Mouse (Mus musculus) telencephalon, adult 2 months (tissue): ENCODE measurements at regions not wholly inside any gene's neighbourhood (a gene's known extent, or its start where the extent isn't known, plus 50 kb on each side); places are given as distances from the start of the nearest gene placed in this dataset.

Experiments
- DNase-seq: peaks from one replicate; pipeline ENCODE4 v3.0.0-alpha.2; 2011; ENCODE audit warnings: low read depth, low spot score

DNA sequence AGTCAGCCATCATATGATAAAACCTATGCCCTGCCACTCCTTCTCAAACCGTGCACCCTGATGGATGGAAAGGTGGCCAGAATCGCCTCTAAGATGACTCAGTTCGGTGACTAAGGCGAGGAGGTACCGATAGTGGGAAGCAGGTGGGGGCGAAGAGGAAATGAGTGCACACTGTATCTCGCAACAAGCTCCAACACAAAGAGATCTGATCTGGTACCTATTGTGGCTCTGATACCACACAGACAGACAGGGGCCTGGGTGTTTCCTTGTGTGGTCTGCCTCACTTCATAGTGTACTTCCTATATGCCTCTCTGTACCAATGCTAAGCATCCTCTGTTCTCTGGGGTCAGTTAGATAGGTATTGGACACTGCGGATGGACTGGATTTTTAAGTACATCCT, 178.0 kb upstream of the Lpp start:
- DNase-seq: no peak

DNA sequence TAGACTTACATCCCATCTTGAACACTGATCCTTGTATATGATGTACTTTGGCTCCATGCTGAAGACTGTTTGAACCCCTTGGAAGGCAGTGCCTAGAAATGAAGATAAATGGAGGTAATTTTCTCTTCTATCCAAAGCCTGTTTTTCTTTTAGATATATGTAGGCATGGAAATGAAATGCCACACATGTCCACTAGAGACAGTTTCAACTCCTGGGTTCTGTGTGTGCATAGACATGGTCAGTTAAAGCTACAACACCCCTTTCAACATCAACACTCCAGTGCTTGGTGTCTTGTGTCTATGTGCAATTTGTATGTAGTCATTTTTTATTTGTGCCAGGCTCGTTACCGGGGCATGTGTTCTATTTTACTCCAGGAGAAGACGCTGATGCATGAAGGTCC, 179.7 kb upstream of the Lpp start:
- DNase-seq: no peak

DNA sequence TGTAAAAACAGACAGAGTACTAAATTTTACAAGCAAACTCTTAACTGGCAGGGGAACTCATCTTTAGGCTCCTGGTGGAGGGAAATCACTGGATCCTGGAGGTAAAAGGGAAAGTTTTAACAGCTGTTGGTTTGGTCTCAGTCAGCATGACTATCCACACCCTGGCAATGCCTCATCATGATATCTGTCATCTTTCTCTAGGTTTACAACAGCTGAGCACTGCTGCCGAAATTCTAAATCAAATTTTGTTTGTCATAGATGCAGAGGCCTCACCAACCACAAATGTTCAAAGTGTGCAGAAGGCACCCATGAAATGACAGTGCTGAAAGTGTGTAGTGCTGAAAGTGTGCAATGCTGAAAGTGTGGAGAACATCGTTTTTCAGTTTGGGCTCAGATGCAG, 180.6 kb upstream of the Lpp start:
- no peak for DNase-seq

DNA sequence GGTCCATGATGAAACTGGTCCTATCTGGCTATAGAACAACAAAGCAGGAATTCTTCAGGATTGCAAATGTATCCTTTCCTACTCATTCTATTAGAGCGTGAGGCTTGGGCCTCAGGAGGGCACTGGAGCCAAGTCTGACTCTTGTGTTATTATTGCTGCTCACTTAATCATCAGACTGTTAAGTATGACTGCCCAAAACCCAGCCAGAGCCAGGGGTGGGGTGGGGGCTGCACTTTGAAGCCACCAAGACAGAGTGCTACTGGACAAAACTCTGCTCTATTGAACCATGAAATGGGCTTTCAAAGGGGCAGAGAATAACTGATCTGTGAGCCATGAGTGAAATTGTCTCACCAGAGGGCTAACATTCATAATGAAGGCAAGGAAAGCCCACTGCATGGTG, 181.7 kb upstream of the Lpp start:
- no peak for DNase-seq

DNA sequence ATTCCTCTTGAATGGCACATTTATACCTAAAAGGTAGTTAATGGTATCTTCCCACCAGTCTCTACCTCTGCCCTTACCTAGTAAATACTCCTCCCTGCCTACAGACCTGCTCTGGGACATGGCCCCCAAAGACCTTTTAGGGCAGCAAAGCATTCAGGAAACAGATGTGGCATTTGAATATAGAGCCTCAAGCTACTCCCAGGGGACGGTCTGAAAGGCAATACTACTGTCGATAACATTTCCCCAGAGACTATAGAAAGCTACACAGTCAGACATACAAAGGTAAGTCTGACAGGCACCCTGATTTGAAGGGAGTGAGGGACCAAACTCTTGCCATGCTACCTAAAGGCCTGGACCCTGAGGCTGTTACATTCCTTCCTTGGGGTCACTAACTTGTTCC, 184.4 kb upstream of the Lpp start:
- DNase-seq: no peak

DNA sequence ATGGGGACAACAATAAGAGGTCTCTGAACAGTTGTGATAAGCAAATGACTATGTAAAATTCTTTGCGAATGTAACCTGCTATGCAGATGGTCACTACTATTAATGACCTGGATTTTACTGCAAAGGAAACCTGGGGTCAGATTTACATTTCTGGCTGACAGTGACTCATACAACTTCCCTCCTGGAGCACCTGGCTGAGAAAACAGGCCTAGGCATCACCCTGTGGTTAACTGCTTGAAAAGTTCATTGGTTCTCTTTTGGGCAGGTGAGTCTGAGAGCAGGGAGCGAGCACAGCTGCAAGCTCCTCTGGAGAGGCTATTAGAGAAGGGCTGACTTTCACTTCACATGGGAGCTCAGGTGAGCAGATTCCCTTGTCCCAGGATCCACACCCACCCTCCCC, 185.2 kb upstream of the Lpp start:
- no peak for DNase-seq

DNA sequence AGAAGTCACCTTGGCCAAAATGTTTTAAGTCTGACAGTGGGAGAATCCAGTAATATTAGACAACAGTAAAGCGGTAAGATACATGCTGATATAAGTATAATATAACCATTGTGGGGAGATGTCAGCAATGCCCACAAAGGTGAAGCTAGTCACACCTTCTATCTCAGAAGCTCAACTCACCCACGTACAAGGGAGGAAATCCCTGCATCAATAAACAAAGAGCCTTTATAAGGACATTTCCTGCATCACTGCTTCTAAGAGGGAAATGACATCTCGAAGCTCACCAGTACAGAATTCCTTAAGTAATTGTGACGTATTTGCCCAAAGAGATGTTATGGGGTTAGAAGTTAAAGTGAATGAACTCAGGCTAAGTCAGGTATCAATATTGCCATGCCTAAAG, 186.3 kb upstream of the Lpp start:
- DNase-seq: no peak

DNA sequence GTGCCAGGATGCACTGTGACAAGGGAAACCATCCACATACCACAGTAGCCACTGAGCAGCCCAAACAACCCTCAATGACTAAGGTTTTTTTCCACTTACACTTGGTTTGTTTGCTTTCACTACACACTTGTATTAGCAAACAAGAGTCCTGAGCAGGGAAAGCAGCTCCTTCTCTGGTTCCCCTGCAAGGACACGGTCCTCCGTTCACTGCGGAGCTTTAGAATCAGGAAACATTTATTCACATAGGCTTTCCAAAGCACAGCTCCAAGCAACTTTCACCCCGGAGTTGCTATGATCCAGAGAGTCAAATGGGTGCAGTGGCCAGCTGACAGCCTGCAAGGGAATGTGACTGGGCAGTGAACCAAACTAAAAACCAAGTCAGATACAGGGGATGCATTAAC, 186.8 kb upstream of the Lpp start:
- DNase-seq: no peak

DNA sequence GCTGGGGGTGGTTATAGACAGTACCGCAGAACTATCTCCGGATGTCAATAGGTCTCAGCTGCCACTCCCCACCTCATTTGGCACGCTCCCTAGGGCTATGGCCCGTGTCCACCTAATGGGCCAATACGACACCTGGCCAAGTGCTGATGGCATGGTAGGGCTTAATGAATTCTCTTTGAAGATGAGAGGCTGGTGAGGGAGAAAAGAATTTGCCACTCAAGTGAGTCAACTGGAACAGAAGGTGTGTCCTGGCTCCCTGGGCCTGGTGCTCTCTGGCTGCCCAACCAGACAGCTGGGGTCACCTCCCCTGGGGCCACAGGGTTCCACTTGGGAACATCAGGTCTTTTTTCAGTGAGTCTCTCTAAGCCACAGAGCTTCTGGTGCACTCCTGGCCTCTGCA, 187.7 kb upstream of the Lpp start:
- no peak for DNase-seq

DNA sequence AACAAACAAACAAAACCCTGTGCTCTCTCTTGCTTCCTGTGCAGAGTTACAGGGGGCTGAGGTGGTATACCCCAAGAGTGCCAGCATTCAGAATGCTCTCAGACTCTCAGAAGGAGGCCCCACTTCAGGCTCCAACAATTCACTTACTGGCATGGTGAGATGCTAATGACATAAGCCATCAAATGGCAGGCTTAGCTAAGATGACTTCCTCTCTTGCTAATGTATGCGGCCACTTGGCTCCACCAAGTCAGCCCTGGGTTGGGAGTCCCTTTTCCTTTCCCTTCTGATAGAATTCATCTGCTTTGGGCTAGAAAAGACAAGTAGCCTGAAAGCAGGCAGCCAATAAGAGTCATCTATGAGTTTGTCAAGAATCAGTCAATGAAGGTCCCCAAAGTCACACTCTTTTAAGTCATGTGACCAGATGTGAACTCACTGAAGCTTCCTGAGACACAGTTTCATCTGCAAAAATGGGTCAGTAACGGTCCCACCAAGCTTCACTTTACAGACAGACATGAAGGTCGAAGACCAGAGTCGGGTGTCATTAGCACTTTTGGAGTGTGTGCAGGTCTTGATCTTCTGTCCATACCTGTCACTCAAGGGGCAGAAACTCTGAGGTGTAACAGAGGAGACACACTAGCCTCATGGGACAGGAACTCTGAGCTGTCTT, 189.1 kb upstream of the Lpp start:
- no peak for DNase-seq

DNA sequence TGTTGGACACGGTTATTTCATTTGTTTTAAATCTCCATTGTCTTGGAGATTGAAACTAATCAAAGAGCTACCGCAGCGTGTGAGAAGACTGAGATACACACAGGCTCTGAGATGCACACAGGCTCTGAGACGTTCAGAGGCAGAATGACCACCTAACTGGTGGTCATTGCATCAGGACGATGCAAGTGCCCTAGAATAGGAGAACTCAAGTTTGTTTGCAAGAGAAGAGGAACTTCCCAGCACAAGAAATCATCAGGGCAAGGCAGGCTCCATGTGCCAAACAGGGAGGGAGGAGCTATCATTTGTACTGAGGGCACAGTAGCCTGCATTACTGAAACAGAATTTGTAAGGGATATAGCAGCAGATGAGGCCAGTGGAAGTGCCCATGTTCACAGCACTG, 190.7 kb upstream of the Lpp start:
- no peak for DNase-seq

DNA sequence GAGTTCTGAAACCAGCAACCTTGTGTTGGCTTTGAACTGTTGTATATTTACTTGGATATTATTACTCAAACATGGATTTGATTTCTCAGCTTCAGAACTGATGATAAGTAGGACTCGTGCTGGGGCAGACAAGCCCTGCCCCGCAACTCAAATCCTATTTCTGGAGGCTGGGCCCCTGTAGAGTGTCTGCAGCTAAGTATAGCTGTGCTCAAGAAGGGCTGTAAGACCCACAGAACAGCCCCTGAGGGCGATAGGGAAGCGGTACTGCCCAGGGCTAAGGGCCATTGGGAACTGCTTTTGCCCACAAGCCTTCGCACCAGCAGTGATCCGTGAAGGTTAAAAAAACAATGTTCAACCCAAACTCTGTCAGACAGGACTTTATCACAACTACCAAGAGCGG, 191.9 kb upstream of the Lpp start:
- no peak for DNase-seq

DNA sequence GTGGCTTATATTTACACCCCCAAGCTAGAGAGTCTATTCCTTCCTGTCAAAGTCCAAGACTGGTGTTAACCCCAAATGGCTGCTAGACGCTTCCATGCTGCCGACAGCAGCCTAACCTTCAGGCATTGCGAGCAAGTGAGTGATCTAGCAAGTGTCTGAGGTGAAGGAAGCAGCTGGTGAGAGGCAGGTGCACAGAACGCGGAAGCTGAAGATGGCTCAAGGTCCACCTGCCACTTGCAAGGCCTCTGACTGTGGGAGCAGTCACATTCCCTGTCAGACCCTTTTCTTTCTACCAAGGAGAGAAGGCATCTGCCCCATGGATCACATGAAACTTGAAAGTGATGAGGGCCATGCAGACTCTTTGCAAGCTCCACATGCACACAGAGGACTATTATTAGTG, 193.1 kb upstream of the Lpp start:
- DNase-seq: no peak

DNA sequence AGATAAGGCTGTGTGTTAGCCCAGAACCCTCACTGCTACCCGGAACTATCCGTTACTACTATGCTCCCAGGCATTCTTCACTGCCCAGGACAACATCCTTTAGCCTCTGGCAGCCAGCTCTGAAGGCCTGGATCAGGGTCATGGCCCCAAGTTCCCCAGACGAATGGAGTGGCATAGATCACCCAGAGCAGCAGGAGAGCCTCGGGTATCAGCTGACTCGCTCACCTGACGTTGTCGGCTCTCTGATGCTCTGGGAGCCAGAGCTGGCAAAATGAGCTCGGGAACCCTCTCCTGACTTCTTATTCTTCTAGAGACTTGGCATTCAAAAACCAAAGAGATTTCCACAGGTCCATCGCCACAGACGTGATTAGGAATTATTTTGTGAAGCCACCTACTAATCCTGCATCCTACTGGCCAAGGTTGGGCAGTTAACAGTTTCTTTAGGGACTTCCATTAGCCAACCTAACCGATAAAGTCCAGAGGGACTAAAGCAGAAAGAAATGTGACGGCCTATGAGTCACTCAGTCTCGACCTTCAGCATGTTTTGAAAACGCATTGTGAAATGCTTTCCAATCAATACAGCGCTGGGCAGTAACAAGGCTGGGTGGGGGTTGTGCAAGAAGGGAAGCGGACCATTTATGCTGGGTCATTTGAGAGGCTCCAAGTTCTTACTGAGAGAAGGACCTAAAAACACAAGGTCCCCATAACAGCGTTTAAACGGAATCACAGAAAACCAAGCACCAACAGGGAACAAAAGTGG, 193.7 kb upstream of the Lpp start:
- DNase-seq: no peak

DNA sequence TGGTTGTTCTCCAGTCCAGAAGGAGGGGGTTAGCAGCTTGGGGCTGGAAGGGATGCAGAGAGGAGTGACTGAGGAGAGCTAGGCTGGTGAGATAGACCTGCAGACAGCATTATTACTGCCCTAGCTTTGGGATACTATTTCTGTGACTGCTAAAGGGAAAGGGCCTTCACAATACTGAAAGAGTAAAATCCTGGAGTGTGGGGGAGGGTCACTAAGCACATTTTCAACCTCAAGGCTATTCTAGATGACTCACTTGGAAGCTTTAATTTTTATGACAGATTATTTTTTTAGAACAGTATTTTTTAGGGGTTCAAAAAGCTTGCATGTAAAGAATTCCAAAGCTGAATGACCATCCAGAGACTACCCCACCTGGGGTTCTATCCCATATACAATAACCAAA, 195.0 kb upstream of the Lpp start:
- DNase-seq: no peak

DNA sequence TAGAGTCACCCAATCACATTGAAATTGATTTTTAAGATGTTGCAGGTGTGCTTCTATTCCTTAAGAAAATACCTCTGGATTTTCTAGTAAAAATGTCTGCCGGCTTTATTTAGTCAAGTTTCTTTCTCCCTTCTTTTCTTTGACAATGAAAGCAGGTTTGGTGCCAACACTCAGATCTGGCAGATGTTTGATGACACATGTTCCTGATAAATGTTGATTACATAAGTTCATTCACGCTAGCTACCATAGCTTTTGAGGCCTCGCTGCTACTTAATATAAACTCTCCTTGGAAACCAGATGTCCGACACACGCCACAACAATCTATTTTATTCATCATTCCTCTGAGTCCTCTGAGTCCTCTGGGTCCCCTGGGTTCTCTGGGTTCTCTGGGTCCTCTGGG, 195.7 kb upstream of the Lpp start:
- no peak for DNase-seq

DNA sequence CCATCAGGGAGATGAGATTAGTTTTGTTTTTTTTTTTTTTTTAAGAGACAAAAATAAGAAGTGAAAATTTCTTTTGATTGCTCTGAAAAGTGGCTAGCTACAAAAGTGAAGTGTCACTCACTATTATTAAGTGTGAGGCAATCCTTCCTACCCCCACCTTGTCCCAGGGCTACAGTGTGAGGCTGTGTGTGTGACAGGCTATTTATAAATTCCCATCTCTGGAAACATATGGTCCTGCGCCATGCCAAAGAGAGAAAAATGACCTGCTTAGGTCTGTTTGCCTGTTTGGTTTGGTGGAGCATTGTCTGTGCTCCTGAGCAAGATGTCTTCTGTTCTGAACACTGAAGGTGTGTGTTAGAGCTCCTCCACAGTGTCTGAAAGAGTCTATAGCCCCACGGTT, 199.4 kb upstream of the Lpp start:
- DNase-seq: no peak

DNA sequence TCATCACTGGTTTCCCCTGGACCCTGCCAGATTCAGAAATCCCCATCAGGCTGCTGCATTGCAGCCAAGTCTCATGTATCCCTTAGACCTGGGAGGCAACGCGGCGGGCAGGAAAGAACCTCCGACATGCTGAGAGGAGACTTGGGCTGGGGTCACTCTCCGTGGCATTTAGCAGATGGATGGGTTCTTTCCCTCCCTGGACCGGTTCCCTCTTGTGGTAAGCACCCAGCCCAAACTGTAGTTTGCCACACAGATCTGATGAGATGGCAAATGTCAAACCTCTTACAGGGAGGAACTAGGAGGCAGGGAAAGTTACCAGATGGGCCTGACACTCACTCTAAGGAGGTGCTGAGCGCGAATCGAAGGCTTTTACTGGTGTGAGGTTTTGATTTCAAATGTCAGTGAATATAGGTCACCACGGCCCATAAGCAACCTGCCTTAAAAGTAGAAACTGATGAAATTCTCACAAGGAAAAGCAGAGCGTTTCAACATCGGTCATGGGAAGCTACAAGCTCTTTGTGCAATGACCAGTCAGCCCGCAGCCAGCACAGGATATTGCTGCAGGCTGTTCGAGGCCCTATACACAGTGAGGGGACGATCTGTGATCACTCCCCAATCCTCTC, 199.9 kb upstream of the Lpp start:
- no peak for DNase-seq

DNA sequence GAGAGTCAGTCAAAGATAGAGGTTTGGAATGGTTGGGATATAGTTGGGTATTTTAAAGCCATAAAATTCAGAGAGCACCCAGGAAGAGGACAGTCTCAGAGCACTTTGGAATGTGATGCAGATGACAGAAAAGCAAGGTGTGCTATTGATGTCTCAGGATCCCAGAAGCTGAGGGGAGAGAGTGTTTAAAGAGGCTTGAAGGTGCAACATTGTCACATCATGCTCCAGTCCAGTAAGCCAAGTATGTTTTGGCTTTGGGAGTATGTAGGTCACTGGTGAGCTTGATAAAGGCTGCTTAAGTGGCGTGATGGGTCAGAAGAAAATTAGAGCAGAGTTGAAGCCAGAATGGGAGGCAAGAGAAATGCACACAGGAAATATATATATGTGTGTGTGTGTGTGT, 201.3 kb upstream of the Lpp start:
- no peak for DNase-seq

DNA sequence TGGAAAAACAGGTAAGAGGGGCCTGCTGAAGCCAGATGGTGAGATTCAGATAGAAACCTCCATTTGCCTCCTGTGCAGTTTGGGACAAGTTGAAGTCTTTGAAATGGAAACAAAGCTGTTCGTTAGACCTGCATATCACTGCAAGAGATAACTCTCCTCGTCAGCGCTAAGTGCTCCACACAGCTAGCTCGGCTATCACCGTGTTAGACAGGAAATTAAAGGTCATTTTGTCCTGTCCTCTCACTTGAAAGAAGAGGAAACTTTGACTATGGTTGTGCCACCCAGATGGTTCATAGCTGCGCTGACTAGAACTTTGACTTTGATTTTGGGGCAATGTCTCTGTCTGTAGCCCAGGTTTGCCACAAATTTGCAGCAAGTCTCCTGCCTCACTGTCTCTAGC, 198.5 kb upstream of the Bcl6 start:
- no peak for DNase-seq

DNA sequence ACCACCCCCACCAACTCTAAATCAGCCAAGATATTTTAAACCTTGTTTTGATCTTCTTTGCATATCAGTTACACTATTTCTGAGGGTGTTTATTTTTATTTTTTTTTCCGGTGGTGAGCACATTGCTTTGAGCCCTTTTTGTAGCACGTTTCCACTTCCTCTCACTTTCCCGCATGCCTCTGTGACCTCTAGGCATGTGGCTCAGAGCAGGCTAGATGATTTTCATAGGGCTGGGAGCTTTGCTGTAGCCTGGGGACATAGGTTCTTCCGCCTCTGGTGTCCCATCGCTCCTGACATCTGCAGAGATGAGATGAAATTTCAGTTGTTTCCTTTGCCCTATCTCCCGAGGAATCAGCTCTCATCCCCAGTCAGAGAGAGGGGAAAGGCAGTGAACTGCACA, 197.3 kb upstream of the Bcl6 start:
- DNase-seq: no peak

DNA sequence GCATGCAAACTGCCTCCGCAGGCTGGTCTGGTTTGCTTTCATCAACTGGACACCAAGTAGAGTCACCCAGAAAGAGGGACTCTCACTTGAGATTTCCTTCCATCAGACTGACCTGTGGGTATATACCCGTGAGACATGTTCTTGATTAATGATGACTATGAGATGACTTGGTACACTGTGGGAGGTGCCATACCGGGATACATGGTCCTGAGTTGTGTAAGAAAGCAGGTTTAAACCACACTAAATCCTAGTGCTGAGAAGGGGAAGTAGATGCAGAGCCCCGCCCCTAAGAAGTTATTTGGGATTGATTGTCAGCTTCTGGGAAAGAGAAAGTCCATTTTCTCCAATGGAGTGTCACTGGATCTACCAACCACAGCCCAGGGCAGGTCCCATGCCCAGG, 196.2 kb upstream of the Bcl6 start:
- no peak for DNase-seq

DNA sequence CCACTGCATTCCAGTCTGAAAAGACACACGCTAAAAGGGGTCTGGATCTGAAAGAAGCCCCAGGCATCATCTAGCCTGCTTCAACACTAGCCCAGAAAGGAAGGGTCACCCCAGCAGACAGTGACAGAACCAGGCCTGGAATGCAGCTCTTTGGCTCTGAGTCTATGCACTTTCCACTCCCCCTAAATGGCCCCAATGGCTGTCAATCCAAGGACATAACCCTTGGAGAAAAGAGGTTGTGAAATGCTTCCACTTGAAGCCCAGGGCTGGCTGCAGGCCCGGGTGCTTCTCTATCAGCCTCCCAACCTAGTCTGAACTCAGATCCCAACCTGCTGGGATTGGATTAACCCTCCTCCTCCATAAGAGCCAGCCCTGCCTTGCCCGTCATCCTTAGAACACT, 194.6 kb upstream of the Bcl6 start:
- no peak for DNase-seq
